Mouse (Mus musculus): ENCODE results near the gene Vmn1r20.
A peak's percentile ranks its signal among the peaks of the same experiment; 100 is the strongest.
"Not testable (repeated sequence)": the region's sequence is repeated elsewhere in the genome, so short reads cannot be mapped to it uniquely, and the experiment has no call there.

Vmn1r20 gene

GRCm38 (mm10) chr6:57428630-57429029, at the start of gene Vmn1r20:
Gene Vmn1r20, plus strand, starts transcription at chr6:57428930.
- DNase-seq = no peak

- no peak for DNase-seq
Measured at GRCm38 (mm10) chr6:57395683-57396082, 33.0 kb upstream of the Vmn1r20 start, which contains the start of gene Vmn1r18. Gene Vmn1r18, minus strand, starts transcription at chr6:57395783.

- not testable (repeated sequence) for DNase-seq
Measured at GRCm38 (mm10) chr6:57403480-57403879, 25.2 kb upstream of the Vmn1r20 start, which contains the start of gene Vmn1r19. Gene Vmn1r19, plus strand, starts transcription at chr6:57403780.

GRCm38 (mm10) chr6:57431196-57431595, 2.5 kb downstream of the Vmn1r20 start:
- peak; percentile 9 to 20 for DNase-seq

- DNase-seq = not testable (repeated sequence)
Measured at GRCm38 (mm10) chr6:57468161-57468560, 39.4 kb downstream of the Vmn1r20 start.
